Mouse (Mus musculus) heart, postnatal 0 days (tissue): ENCODE data around the gene Usp47. TPM values are rescaled to one million over a fixed set of nuclear protein-coding genes. Genes with fewer than 3 reads are reported as not detected.
A peak's percentile ranks its signal among the peaks of the same experiment; 100 is the strongest.

ENCODE experiments used
- ATAC-seq: fragments of 200-750 bp; cut with Nextera tagmentation; 2 replicates; pipeline ENCODE4 v1.8.0; 2017; ENCODE audit warnings: low read depth, moderate number of reproducible peaks, moderate library complexity; ENCODE audit not compliant: insufficient read depth
- DNase-seq: peaks from one replicate; pipeline ENCODE4 v3.0.0-alpha.2; 2016; ENCODE audit warnings: low spot score
- H3K27ac ChIP-seq: fragments of 300-500 bp; sonication (generic); 2 replicates; pipeline ENCODE4 v1.5.1; 2014; ENCODE audit warnings: low read depth, mild to moderate bottlenecking
- H3K27me3 ChIP-seq: fragments of 300-500 bp; sonication (generic); 2 replicates; pipeline ENCODE4 v1.6.1; 2014; ENCODE audit warnings: low read length, mixed read lengths; ENCODE audit not compliant: control insufficient read depth, insufficient read depth
- H3K36me3 ChIP-seq: fragments of 300-500 bp; sonication (generic); replicated peaks from 2 replicates; pipeline ENCODE4 v1.6.1; 2014; ENCODE audit warnings: low read length, mixed read lengths; ENCODE audit not compliant: control insufficient read depth, insufficient read depth
- H3K4me1 ChIP-seq: fragments of 300-500 bp; sonication (generic); 2 replicates; pipeline ENCODE4 v1.6.1; 2014; ENCODE audit warnings: antibody characterized with exemption; ENCODE audit not compliant: control insufficient read depth, insufficient read depth
- H3K4me2 ChIP-seq: fragments of 300-500 bp; sonication (generic); 2 replicates; pipeline ENCODE4 v1.6.1; 2014; ENCODE audit warnings: low read depth, mild to moderate bottlenecking, low read length, moderate library complexity
- H3K4me3 ChIP-seq: fragments of 300-500 bp; sonication (generic); 2 replicates; pipeline ENCODE4 v1.5.1; 2014; ENCODE audit warnings: low read depth, low read length
- H3K9ac ChIP-seq: fragments of 300-500 bp; sonication (generic); replicated peaks from 2 replicates; pipeline ENCODE4 v1.6.1; 2014; ENCODE audit warnings: low read depth, low read length, mixed read lengths
- H3K9me3 ChIP-seq: fragments of 300-500 bp; sonication (generic); replicated peaks from 2 replicates; pipeline ENCODE4 v1.6.1; 2016; ENCODE audit warnings: low read length; ENCODE audit not compliant: control insufficient read depth
- CTCF ChIP-seq: IDR thresholded peaks from 2 replicates; pipeline ENCODE4 v1.5.1; 2016; ENCODE audit warnings: antibody characterized with exemption, control low read depth, low read depth
- EP300 ChIP-seq: IDR thresholded peaks from 2 replicates; pipeline ENCODE4 v1.6.1; 2016; ENCODE audit warnings: antibody characterized with exemption, low read depth
- WGBS: fragments of 180-500 bp; shearing (Covaris S2); extraction: QIAGEN DNeasy Blood & Tissue Kit; methylation state at CpG from one replicate; pipeline ENCODE4 v1.1.7; 2014; 5-methylcytosine and 5-hydroxymethylcytosine counted together
- polyA plus RNA-seq: library from polyadenylated mRNA; unstranded; fragments of >200 nt; fragmentation: Nextera tagmentation; extraction: Ambion mirVana; gene quantifications from 2 replicates; pipeline ENCODE4 v1.2.1, GENCODE M21; 2015
- total RNA-seq: library from RNA; depleted of rRNA; stranded (reverse); fragments of >200 nt; gene quantifications from 2 replicates; pipeline ENCODE4 v1.2.3, GENCODE M21; 2014; ENCODE audit warnings: low replicate concordance

Gene Usp47
- total and polyA plus RNA-seq, 2 experiments from 2014 or later, result 39.6 to 44.0 TPM

DNA sequence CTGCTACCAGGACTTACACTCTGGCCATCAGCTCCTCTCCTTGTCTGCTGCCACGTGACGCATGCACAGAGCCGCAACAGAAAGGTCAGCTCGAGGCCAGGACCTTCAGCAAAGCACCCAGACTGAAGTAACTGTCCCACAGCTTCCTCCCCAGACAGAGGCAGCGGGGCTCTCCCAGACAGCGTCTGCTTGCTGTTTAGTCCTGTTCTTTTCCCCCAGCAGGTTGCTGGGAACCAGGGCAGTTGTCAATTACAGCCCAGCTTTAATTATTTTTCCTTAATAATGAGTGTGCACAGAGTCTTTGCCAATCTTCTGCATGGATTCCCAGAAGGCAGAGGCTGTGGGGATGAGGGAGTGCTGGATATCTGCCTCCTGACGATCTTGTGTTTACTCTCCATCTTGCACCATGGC lies 119.8 kb downstream of the Usp47 start:
- DNase-seq (no peak), ATAC-seq (peak; percentile 39; the same call in 1 of the 2 replicates)
- no peak overlapping the region for H3K27ac ChIP-seq
- peaks cover 15% of the 10 kb centered on the region; the same call in 1 of the 2 replicates for H3K4me1 ChIP-seq
- H3K4me2 ChIP-seq, result no peak overlapping the region
- no peaks in the 10 kb centered on the region for H3K9me3 ChIP-seq
- TF ChIP-seq CTCF, result no peak
- TF ChIP-seq EP300, result no peak
- no peak overlapping the region for H3K4me3 ChIP-seq
- 29% methylated on average over 7 of the region's 7 CpGs for WGBS
- no peaks in the 10 kb centered on the region for H3K36me3 ChIP-seq
- H3K27me3 ChIP-seq, result no peaks in the 10 kb centered on the region
- H3K9ac ChIP-seq, result no peak overlapping the region

DNA sequence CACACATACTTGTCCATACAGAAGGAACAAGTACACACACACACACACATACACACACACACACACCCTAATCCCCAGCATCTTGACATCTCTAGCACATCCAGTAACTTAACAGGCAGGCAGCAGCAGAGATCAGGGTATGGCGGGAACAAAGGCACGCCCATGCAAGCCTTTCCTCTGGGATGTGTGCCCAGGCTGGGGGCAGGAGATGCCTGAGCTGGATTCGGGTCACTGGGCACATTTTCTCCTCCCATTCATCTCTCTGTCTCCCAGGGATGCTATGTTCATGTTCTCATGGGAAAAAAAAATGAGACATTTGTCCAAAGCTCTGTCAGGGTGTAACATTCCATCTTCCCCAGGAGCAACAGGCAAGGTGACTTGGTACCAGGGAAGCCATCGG lies 120.7 kb downstream of the Usp47 start:
- Histone ChIP-seq H3K4me2 (no peak overlapping the region), H3K9me3 (no peaks in the 10 kb centered on the region), H3K4me3 (no peak overlapping the region), H3K4me1 (peaks cover 12% of the 10 kb centered on the region; the same call in 1 of the 2 replicates), H3K27me3 (no peaks in the 10 kb centered on the region), H3K9ac (no peak overlapping the region), H3K27ac (no peak overlapping the region), H3K36me3 (no peaks in the 10 kb centered on the region)
- TF ChIP-seq CTCF, result no peak
- WGBS, result 64% methylated on average over 4 of the region's 4 CpGs
- ATAC-seq, result no peak
- no peak for DNase-seq

DNA sequence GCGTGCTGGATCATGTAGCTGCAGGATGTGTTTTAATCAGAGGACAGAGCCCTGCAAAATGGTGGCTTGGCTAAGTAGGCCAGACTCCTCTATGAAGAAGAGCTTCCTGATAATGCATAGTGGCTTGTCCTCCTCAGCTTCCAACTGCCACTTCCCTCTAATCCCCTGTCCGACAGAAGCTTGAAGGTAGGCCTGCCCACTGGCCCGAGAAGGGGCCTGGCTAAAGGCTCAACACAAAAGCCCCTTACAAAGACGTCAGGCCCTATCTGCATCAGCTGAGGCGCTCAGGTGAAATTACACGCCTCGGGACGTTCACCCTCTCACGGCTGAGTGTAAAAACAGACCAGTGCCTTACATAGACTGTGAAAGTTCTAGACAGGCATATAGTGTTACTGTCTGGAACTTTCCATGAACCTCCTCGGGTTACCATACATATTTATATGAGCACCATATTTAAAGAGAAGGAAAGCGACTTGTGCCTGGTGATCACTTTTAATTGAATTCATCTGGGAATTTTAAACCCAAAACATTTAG lies 121.4 kb downstream of the Usp47 start:
- DNase-seq (no peak), ATAC-seq (no peak)
- no peaks in the 10 kb centered on the region for H3K36me3 ChIP-seq
- WGBS, result 64% methylated on average over 11 of the region's 11 CpGs
- TF ChIP-seq CTCF, result no peak
- no peak for TF ChIP-seq EP300
- H3K9me3 ChIP-seq, result no peaks in the 10 kb centered on the region
- no peaks in the 10 kb centered on the region for H3K27me3 ChIP-seq
- no peak overlapping the region for H3K27ac ChIP-seq
- H3K4me1 ChIP-seq, result peaks cover 13% of the 10 kb centered on the region; the same call in 1 of the 2 replicates
- no peak overlapping the region for H3K4me2 ChIP-seq
- no peak overlapping the region for H3K9ac ChIP-seq
- H3K4me3 ChIP-seq, result no peak overlapping the region

DNA sequence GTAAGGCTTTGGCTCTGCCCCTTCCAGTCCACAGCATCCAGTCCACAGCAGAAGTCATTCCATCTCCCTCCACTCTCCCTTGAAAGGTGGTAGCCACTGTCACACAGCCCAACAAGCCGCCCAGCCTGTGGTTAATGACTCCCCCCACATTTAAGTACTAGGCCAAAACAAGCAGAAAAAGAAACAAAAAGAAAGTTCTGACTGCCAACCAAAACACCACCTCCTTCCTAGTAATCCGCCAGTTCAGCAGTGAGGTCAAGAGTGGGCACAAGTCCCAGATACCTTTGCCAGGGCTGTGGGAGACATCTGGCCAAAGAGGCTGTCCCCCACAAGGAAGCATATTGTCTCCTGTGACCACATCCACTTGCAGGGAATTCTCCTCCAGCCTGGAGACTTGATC lies 124.7 kb downstream of the Usp47 start:
- no peak overlapping the region for H3K27ac ChIP-seq
- ATAC-seq (no peak), DNase-seq (peak; percentile 35)
- H3K4me2 ChIP-seq, result no peak overlapping the region
- no peaks in the 10 kb centered on the region for H3K9me3 ChIP-seq
- H3K4me3 ChIP-seq, result no peak overlapping the region
- H3K9ac ChIP-seq, result no peak overlapping the region
- 46% methylated on average over 2 of the region's 2 CpGs for WGBS
- 0 out of 2 replicates have a peak, but pooled peaks cover 7% of the 10 kb centered on the region for H3K4me1 ChIP-seq
- no peaks in the 10 kb centered on the region for H3K36me3 ChIP-seq
- no peaks in the 10 kb centered on the region for H3K27me3 ChIP-seq
- no peak for TF ChIP-seq CTCF
- TF ChIP-seq EP300, result no peak

DNA sequence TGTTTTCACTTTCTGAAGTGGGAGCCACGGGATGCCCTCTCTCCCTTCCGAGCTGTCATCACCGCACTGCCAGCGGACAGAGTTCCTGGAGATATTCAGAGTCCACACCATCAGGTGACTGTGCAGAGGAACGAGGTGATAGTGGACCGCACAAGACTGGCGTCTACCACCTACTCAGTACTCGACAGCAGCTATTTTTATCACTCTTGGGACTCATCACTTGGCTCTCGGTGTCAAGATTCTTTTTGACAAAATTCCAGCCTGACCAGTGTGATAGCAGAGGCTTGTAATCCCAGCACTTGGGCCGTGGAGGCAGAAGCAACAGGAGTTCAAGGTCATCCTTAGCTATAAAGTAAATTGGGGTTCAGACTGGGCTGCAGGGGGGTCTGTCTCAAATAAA lies 125.8 kb downstream of the Usp47 start:
- H3K27me3 ChIP-seq, result no peaks in the 10 kb centered on the region
- no peak overlapping the region for H3K9ac ChIP-seq
- H3K36me3 ChIP-seq, result no peaks in the 10 kb centered on the region
- DNase-seq (peak; percentile 41), ATAC-seq (peak; percentile 27; the same call in 1 of the 2 replicates)
- no peaks in the 10 kb centered on the region for H3K9me3 ChIP-seq
- H3K4me1 ChIP-seq, result 0 out of 2 replicates have a peak, but pooled peaks cover 11% of the 10 kb centered on the region
- H3K4me2 ChIP-seq, result no peak overlapping the region
- WGBS, result 34% methylated on average over 10 of the region's 10 CpGs
- TF ChIP-seq EP300 (peak; percentile 62; the same call in 1 of the 2 replicates), CTCF (no peak)
- no peak overlapping the region for H3K27ac ChIP-seq
- no peak overlapping the region for H3K4me3 ChIP-seq

DNA sequence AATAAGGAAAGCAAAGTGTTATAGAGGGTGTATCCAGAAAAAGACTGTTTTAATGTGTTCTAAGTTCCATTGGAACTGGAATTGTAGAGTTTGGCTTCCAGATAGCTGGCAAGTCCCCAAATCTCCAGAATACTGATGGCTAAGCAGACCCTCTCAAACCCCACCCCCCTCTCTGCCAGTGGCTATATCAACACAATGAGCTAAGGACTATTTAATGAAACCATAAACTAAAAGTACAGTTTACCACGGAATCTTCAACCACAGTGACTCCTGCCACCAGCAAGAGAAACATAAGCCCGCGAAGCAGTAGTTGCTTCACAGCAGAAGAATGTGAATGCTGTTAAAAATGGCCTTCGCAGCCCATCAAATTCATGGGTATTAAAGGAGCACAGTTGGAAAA lies 131.1 kb downstream of the Usp47 start:
- TF ChIP-seq CTCF (no peak), EP300 (no peak)
- Histone ChIP-seq H3K4me1 (peaks cover 16% of the 10 kb centered on the region; the same call in 1 of the 2 replicates), H3K27me3 (peaks cover 15% of the 10 kb centered on the region; the same call in 1 of the 2 replicates), H3K4me3 (no peak overlapping the region), H3K4me2 (no peak overlapping the region), H3K9ac (no peak overlapping the region), H3K36me3 (no peaks in the 10 kb centered on the region), H3K27ac (no peak overlapping the region; the same call in 1 of the 2 replicates), H3K9me3 (no peaks in the 10 kb centered on the region)
- ATAC-seq, result no peak
- DNase-seq, result no peak
- WGBS, result 73% methylated on average over 4 of the region's 4 CpGs
